Mouse (Mus musculus): ENCODE measurements around the gene Slc34a2.

Slc34a2 gene

GRCm38 (mm10) chr5:53031346-53031745 lies 6.5 kb upstream of the Slc34a2 start:
- no peak for DNase-seq

- DNase-seq: no peak
These were observed 4.3 kb downstream of the Slc34a2 start for GRCm38 (mm10) chr5:53042034-53042748.

- DNase-seq: no peak
These were observed 5.0 kb downstream of the Slc34a2 start for GRCm38 (mm10) chr5:53042771-53043371.

GRCm38 (mm10) chr5:53043716-53044115 lies 5.8 kb downstream of the Slc34a2 start:
- DNase-seq: no peak

- DNase-seq: peak; percentile 30
These were observed 10.1 kb downstream of the Slc34a2 start for GRCm38 (mm10) chr5:53047951-53048350.

- DNase-seq: no peak
These were observed 10.7 kb downstream of the Slc34a2 start for GRCm38 (mm10) chr5:53048599-53048998.

GRCm38 (mm10) chr5:53049046-53049445 lies 11.2 kb downstream of the Slc34a2 start:
- peak; percentile 31 for DNase-seq

GRCm38 (mm10) chr5:53050963-53051362 lies 13.1 kb downstream of the Slc34a2 start:
- DNase-seq: no peak

- DNase-seq: no peak
These were observed 15.4 kb downstream of the Slc34a2 start for GRCm38 (mm10) chr5:53053246-53053645.

GRCm38 (mm10) chr5:53061532-53062130 lies 23.8 kb downstream of the Slc34a2 start:
- no peak for DNase-seq

- no peak for DNase-seq
These were observed 36.7 kb downstream of the Slc34a2 start for GRCm38 (mm10) chr5:53074553-53074952.

GRCm38 (mm10) chr5:53078453-53078852 lies 40.6 kb downstream of the Slc34a2 start:
- no peak for DNase-seq

- no peak for DNase-seq
These were observed 49.6 kb downstream of the Slc34a2 start for GRCm38 (mm10) chr5:53087452-53087851.

GRCm38 (mm10) chr5:53091331-53091730 lies 53.5 kb downstream of the Slc34a2 start:
- DNase-seq: no peak

- no peak for DNase-seq
These were observed 64.1 kb downstream of the Slc34a2 start for GRCm38 (mm10) chr5:53101848-53102473.

- DNase-seq: no peak
These were observed 66.4 kb downstream of the Slc34a2 start for GRCm38 (mm10) chr5:53104177-53104855.

GRCm38 (mm10) chr5:53105716-53106115 lies 67.8 kb downstream of the Slc34a2 start:
- DNase-seq: no peak

- no peak for DNase-seq
These were observed 68.2 kb downstream of the Slc34a2 start for GRCm38 (mm10) chr5:53106125-53106524.

GRCm38 (mm10) chr5:53106731-53107130 lies 68.8 kb downstream of the Slc34a2 start:
- DNase-seq: no peak

- DNase-seq: no peak
These were observed 70.1 kb downstream of the Slc34a2 start for GRCm38 (mm10) chr5:53108026-53108425.

- no peak for DNase-seq
These were observed 70.8 kb downstream of the Slc34a2 start for GRCm38 (mm10) chr5:53108668-53109067.

GRCm38 (mm10) chr5:53110225-53110624 lies 72.3 kb downstream of the Slc34a2 start:
- DNase-seq: no peak

- no peak for DNase-seq
These were observed 73.2 kb downstream of the Slc34a2 start for GRCm38 (mm10) chr5:53111036-53111435.

Data from liver (tissue).